Mouse (Mus musculus): Measurements from ENCODE around the gene Mettl7a2.

The Mettl7a2 gene

DNA sequence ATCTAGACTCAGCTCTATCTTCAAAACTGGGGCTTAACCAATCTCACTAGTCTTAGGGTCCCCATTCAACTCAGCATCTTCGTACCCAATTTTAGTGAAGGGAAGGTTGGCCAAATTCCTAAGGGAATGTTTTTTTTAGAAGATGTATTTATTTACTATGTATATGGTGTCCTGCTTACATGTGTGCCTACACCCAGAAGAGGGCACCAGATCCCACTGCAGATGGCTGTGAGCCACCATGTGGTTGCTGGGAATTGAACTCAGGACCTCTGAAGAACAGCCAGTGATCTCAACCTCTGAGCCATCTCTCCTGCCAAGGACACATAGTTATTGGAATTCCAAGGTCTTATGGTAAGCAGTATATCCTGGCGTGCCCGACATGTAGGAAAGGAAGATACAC lies 42.6 kb downstream of the Mettl7a2 start:
- DNase-seq (ENCODE audit: low spot score) = no peak

DNA sequence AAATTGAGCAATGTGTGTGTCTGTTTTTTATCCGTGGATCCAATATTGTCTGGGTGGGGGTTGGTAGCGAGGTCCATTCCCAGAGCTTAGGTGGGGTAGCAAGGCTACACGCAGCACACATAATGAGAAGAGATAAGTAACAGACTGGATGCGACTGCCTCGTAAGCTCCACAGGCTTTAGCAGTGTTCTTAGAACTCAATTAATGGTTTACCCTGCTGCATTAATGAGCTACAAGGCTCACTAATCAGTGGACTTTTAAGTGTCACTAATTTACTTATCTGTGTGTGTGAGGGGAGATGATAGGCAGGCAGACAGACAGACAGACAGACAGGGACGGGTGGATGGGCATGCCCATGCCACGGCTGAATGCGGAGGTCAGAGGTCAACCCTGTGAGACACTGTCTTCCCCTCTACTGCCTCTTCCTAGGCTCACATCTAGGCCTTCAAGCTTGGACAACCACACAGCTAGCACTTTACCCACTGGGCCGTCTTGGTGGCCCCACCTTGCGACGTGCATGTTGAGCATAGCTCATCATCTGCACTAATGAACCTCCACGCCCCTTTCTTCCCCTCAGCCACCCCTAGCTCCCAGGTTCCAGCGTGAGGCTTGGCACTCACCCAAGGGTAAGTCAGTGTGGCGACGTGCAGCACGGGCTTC lies 47.7 kb downstream of the Mettl7a2 start:
- peak; percentile 77 for DNase-seq (ENCODE audit: low spot score)

DNA sequence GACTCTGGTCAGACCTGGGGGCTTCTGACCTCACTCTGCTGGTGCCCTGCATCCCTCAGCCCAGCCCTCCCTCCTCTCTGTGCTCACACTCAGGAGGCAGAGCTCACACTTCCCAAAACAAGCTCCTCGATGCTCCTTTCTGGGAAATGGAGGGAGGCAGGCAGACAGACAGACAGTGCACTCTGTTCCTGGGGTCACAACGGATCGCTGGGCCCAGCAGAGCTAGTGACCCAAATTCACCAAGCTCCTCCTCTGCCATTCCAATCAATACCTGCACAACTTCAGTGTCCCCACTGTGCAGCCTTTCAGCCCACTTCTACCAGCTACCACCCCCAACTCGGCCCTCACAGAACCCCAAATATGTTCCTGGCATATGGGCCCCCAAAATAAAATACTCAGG lies 48.8 kb downstream of the Mettl7a2 start:
- DNase-seq (ENCODE audit: low spot score) = no peak

DNA sequence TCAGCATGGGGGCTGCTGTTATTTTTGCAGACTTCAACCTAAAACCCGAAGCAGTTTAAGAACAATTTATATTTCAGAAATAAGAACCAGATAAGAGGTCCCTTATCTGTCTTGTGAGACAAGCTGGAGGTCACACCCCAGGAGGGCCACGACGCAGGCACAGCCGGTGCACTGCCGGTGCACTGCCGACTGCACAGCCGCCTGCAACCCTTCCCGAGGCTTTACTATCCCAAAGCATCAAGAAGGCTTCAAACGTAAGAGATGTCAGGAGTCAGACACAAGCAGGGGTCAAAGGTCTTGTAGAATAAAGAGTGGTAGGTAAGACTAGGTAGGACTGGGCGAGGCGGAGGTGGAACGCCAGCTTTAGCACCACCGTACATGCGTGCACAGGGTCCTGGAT lies 49.3 kb downstream of the Mettl7a2 start:
- DNase-seq (ENCODE audit: low spot score) = no peak

DNA sequence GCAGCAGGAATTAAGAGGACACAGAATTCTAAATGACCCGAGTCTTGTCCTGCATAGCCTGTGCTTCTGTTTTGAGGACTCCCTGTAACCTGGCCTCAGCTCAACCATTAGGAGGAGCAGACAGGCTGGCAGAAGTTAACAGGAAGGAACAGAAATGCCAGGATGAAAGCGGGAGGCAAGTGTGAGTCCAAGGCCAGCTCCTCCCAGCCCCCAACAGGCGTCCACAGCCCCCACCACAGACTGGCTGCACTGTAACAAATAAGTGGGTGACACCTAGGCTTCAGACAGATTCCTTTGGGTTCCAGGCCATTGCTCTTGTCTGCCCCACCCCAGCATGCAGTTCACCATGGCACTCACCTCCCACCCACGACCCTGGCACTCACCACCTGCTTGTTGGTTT lies 49.8 kb downstream of the Mettl7a2 start:
- DNase-seq (ENCODE audit: low spot score) = no peak

DNA sequence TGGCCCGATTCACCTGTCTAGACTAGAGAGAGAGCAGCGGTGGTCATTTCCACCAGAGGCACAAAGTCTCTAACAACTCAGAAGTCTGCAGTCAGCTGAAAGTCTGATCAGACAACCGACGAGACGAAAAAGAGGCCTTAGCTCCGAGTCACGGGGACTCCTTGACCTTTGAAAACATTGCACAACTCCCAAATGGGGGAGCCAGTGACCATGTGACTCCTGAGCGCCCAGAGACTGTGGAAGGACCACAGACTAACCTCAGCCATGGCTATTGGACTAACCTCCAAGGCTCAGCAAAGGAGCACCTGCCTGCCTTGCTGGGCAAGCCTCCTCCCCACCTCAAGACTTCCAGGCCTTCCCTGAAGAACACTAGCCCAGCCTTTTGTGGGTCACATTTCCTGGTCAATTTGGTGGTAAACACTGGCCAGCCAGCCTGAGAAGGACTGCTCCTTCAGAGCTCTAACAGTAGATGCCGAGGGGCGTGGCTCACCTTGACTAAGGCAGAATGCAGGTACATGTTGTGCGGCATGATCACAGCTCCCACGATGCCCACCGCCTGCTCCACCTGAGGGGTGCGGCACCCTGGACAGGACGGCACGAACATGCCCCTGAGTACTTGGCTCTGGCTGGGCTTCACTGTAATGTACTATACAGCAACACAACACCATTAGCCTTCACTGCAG lies 50.5 kb downstream of the Mettl7a2 start:
- DNase-seq (ENCODE audit: low spot score) = peak; percentile 87

DNA sequence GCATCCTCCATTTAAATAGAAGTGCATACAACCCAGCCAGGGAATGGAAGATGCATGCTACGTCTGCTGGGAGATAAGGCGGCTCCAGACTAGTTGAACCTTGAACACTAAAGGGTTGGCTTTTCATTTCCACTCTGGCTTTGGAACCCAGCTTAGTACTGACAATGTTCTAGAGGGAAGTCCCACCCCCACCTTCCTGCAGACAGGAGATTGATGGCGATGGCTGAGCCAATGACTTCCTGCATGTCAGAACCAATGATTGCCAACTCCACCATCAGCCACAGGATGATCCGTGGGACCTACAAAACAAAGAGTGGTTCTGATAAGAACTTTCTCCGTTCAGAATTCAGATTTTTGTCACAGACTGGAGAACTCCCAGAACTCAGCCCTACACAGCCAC lies 53.1 kb downstream of the Mettl7a2 start:
- DNase-seq (ENCODE audit: low spot score) = peak; percentile 76

DNA sequence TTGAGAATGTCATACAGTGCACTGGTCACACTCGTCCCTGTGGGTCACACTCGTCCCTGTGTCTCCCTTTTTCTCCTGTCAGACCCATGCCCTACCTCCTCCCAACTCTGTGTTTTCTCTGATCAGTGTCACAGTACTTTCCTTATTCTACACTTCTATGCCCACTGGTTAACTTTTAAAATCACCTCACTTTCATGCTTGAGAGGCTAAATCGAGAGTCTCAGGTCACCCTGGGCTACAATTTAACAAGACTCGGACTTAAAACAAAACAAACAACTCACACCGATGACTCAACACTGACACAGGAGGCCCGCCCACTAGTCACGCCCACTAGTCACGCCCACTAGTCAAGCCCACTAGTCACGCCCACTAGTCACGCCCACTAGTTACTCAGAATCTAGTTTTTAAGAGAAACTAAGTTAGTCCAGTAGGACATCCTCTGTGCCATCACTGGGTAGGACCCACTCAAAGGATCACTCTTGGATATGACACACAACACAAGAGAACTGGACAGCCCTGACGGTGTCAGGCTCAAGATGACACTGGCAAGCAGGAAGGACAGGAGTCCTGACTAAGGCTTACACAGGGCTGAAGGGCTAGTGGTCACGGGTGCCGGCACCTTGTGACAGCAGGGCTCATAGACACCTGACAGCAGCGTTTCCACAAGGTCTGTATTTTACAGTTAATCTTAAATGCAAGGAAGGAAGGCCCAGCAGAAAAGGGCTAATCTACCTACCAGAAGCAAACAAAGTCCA lies 58.1 kb downstream of the Mettl7a2 start:
- DNase-seq (ENCODE audit: low spot score) = peak; percentile 86
